Mouse (Mus musculus) hindbrain, embryonic 12.5 days (tissue): ENCODE data around the gene Atp1b3. TPM values are rescaled to one million over a fixed set of nuclear protein-coding genes. Genes with fewer than 3 reads are reported as not detected.
"Not testable (repeated sequence)": the region's sequence is repeated elsewhere in the genome, so short reads cannot be mapped to it uniquely, and the experiment has no call there.

Source experiments
- ATAC-seq: fragments of 200-750 bp; cut with Nextera tagmentation; 2 replicates; pipeline ENCODE4 v1.8.0; 2017; ENCODE audit warnings: moderate TSS enrichment; ENCODE audit not compliant: low FRiP score
- H3K27ac ChIP-seq: fragments of 300-500 bp; sonication (generic); 2 replicates; pipeline ENCODE4 v1.5.1; 2016; ENCODE audit warnings: mild to moderate bottlenecking
- H3K27me3 ChIP-seq: fragments of 300-500 bp; sonication (generic); 2 replicates; pipeline ENCODE4 v1.6.1; 2016; ENCODE audit warnings: mild to moderate bottlenecking
- H3K36me3 ChIP-seq: fragments of 300-500 bp; sonication (generic); 2 replicates; pipeline ENCODE4 v1.6.1; 2016; ENCODE audit warnings: mild to moderate bottlenecking
- H3K4me1 ChIP-seq: fragments of 300-500 bp; sonication (generic); 2 replicates; pipeline ENCODE4 v1.6.1; 2016
- H3K4me2 ChIP-seq: fragments of 300-500 bp; sonication (generic); replicated peaks from 2 replicates; pipeline ENCODE4 v1.6.1; 2016; ENCODE audit warnings: mild to moderate bottlenecking
- H3K4me3 ChIP-seq: fragments of 300-500 bp; sonication (generic); 2 replicates; pipeline ENCODE4 v1.5.1; 2016; ENCODE audit warnings: mild to moderate bottlenecking
- H3K9ac ChIP-seq: fragments of 300-500 bp; sonication (generic); 2 replicates; pipeline ENCODE4 v1.6.1; 2016; ENCODE audit warnings: mild to moderate bottlenecking, moderate library complexity
- H3K9me3 ChIP-seq: fragments of 300-500 bp; sonication (generic); replicated peaks from 2 replicates; pipeline ENCODE4 v1.6.1; 2016; ENCODE audit warnings: mild to moderate bottlenecking
- WGBS: fragments of 180-500 bp; shearing (Covaris S2); methylation state at CpG from one replicate; pipeline ENCODE4 v1.1.7; 2016; 5-methylcytosine and 5-hydroxymethylcytosine counted together
- polyA plus RNA-seq: library from polyadenylated mRNA; unstranded; fragments of >200 nt; fragmentation: Nextera tagmentation; extraction: Ambion mirVana; gene quantifications from 2 replicates; pipeline ENCODE4 v1.2.1, GENCODE M21; 2016

Atp1b3 gene
- 166 and 167 TPM in 2 replicates for polyA plus RNA-seq

- H3K4me3 ChIP-seq = peak within 1 kb of the TSS; percentile 81
- no peaks in the 10 kb centered on the region for H3K27me3 ChIP-seq
- no peaks in the 10 kb centered on the region for H3K9me3 ChIP-seq
- peak within 1 kb of the TSS; percentile 69 for H3K4me2 ChIP-seq
- no peaks in the 10 kb centered on the region for H3K36me3 ChIP-seq
- WGBS = under 1% methylated on average over 50 of the region's 81 CpGs
- H3K27ac ChIP-seq = peak within 1 kb of the TSS; percentile 95
- ATAC-seq = peak; percentile 97
- peaks cover 24% of the 10 kb centered on the region for H3K4me1 ChIP-seq
- peak within 1 kb of the TSS; percentile 92 for H3K9ac ChIP-seq
Measured at GRCm38 (mm10) chr9:96364141-96364838, at the start of gene Atp1b3. Gene Atp1b3 (minus strand): TSS chr9:96364442.

GRCm38 (mm10) chr9:96412821-96413405 is 48.7 kb upstream of the Atp1b3 start:
- Histone ChIP-seq H3K9ac (no peak overlapping the region), H3K4me1 (no peaks in the 10 kb centered on the region), H3K27me3 (no peaks in the 10 kb centered on the region), H3K27ac (no peak overlapping the region), H3K36me3 (no peaks in the 10 kb centered on the region), H3K4me3 (no peak overlapping the region), H3K9me3 (no peaks in the 10 kb centered on the region), H3K4me2 (no peak overlapping the region)
- no peak for ATAC-seq
- 78% methylated on average over 9 of the region's 9 CpGs for WGBS

- no peaks in the 10 kb centered on the region for H3K27me3 ChIP-seq
- no peak overlapping the region for H3K9ac ChIP-seq
- WGBS = 84% methylated on average over 3 of the region's 3 CpGs
- H3K4me3 ChIP-seq = no peak overlapping the region
- no peak overlapping the region for H3K4me2 ChIP-seq
- H3K27ac ChIP-seq = no peak overlapping the region
- no peak for ATAC-seq
- H3K36me3 ChIP-seq = no peaks in the 10 kb centered on the region
- H3K9me3 ChIP-seq = no peaks in the 10 kb centered on the region
- H3K4me1 ChIP-seq = no peaks in the 10 kb centered on the region
Measured at GRCm38 (mm10) chr9:96404312-96404711, 40.1 kb upstream of the Atp1b3 start.

DNA sequence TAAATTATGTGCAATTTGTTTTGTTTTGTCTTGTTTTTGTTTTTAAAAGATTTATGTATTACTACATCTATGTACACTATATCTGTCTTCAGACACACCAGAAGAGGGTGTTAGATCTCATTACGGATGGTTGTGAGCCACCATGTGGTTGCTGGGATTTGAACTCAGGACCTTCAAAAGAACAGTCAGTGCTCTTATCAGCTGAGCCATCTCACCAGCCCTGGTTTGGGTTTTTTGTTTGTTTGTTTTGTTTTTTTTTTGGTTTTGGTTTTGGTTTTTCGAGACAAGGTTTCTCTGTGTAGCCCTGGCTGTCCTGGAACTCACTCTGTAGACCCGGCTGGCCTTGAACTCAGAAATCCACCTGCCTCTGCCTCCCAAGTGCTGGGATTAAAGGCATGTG is 35.7 kb upstream of the Atp1b3 start:
- not testable (repeated sequence) for H3K9me3 ChIP-seq, H3K4me2 ChIP-seq, H3K4me3 ChIP-seq, H3K27me3 ChIP-seq, H3K27ac ChIP-seq, ATAC-seq, H3K4me1 ChIP-seq, H3K9ac ChIP-seq, H3K36me3 ChIP-seq
- 93% methylated on average over 3 of the region's 3 CpGs for WGBS

- ATAC-seq = no peak
- Histone ChIP-seq H3K27ac (no peak overlapping the region), H3K9me3 (no peaks in the 10 kb centered on the region), H3K27me3 (no peaks in the 10 kb centered on the region), H3K4me3 (no peak overlapping the region), H3K4me2 (no peak overlapping the region), H3K9ac (no peak overlapping the region), H3K36me3 (no peaks in the 10 kb centered on the region), H3K4me1 (peaks cover 10% of the 10 kb centered on the region; the same call in 1 of the 2 replicates)
- 72% methylated on average over 6 of the region's 6 CpGs for WGBS
Measured at GRCm38 (mm10) chr9:96399425-96399878, 35.2 kb upstream of the Atp1b3 start.

- H3K36me3 ChIP-seq = no peaks in the 10 kb centered on the region
- 40% methylated on average over 4 of the region's 4 CpGs for WGBS
- no peak for ATAC-seq
Measured at GRCm38 (mm10) chr9:96398614-96399013, 34.4 kb upstream of the Atp1b3 start.

DNA sequence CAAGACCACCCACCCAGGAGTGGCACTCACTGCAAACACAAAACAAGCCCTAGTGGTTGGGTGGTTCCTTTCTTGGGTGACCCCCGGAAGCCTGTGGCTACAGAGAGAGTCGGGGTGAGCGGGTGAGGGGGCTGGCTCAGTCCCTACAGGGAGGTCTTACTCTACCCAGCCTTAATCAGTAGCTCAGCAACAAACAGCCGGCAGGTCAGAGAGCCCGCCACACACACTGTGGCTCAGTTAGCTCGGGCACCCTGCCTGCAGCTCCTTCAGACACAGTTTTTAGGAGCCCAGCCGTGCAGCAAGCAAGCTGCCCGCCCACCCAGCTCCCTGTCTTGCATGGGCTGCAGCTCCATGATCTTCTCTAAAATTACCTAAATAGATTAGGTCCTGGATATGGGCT is 33.9 kb upstream of the Atp1b3 start:
- Histone ChIP-seq H3K4me3 (no peak overlapping the region), H3K9ac (no peak overlapping the region), H3K27me3 (no peaks in the 10 kb centered on the region), H3K4me2 (no peak overlapping the region), H3K9me3 (no peaks in the 10 kb centered on the region), H3K36me3 (no peaks in the 10 kb centered on the region), H3K27ac (no peak overlapping the region), H3K4me1 (peaks cover 10% of the 10 kb centered on the region; the same call in 1 of the 2 replicates)
- ATAC-seq = no peak
- WGBS = 41% methylated on average over 8 of the region's 8 CpGs

More at GRCm38 (mm10) chr9:96398614-96399013, 34.4 kb upstream of the Atp1b3 start:
- Histone ChIP-seq H3K4me3 (no peak overlapping the region), H3K4me1 (peaks cover 10% of the 10 kb centered on the region; the same call in 1 of the 2 replicates), H3K27ac (no peak overlapping the region), H3K9me3 (no peaks in the 10 kb centered on the region), H3K9ac (no peak overlapping the region), H3K4me2 (no peak overlapping the region), H3K27me3 (no peaks in the 10 kb centered on the region)

DNA sequence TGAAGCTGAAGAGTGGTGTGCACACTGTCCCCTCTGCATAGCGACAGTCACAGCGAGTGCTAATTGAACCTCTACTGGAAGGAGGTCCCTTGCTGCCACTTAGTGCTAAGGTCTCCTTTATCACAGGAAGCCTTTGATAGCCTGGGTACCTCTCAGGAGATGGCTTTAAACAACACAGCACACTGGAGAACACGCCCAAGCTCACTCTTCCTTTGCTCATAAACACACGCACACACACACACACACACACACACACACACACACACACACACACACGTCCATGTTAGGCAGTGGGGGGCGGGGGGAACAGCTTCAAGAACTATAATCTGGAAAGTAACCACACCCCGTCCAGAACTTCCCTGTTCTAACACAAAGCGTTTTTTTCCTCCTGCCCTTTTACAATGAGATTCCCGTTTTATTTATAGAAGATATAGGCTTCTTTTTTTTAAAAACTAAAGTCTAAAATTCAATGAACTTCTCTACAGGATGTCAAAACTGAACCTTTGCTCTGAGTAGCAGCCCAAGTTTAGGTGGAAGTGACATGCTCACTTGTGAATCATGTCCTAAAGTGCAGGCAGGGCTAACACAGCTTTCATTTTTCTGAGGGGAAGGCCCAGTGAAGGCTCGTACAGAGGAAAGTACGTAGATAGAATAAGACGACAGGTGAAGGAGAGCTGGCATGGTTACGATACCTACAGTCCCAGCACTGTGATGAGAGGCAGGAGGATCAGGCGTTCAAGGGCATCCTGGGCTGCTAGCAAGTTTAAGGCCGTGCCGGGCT is 30.9 kb upstream of the Atp1b3 start:
- Histone ChIP-seq H3K36me3 (no peaks in the 10 kb centered on the region), H3K9ac (no peak overlapping the region), H3K4me2 (no peak overlapping the region), H3K27ac (no peak overlapping the region), H3K4me1 (peaks cover 10% of the 10 kb centered on the region; the same call in 1 of the 2 replicates), H3K4me3 (no peak overlapping the region), H3K9me3 (no peaks in the 10 kb centered on the region), H3K27me3 (no peaks in the 10 kb centered on the region)
- no peak for ATAC-seq
- WGBS = 77% methylated on average over 16 of the region's 16 CpGs

GRCm38 (mm10) chr9:96393731-96394235 is 29.5 kb upstream of the Atp1b3 start:
- Histone ChIP-seq H3K36me3 (no peaks in the 10 kb centered on the region), H3K4me1 (peaks cover 7% of the 10 kb centered on the region; the same call in 1 of the 2 replicates), H3K9me3 (no peaks in the 10 kb centered on the region), H3K4me2 (no peak overlapping the region), H3K27ac (no peak overlapping the region), H3K27me3 (no peaks in the 10 kb centered on the region), H3K4me3 (no peak overlapping the region), H3K9ac (no peak overlapping the region)
- no peak for ATAC-seq
- WGBS = 81% methylated on average over 2 of the region's 2 CpGs

- ATAC-seq = no peak
- 85% methylated on average over 5 of the region's 5 CpGs for WGBS
- H3K4me3 ChIP-seq = no peak overlapping the region
- H3K27me3 ChIP-seq = no peaks in the 10 kb centered on the region
- peaks cover 2% of the 10 kb centered on the region; the same call in 1 of the 2 replicates for H3K4me1 ChIP-seq
- no peaks in the 10 kb centered on the region for H3K36me3 ChIP-seq
- no peak overlapping the region for H3K4me2 ChIP-seq
- no peaks in the 10 kb centered on the region for H3K9me3 ChIP-seq
- no peak overlapping the region for H3K27ac ChIP-seq
- H3K9ac ChIP-seq = no peak overlapping the region
Measured at GRCm38 (mm10) chr9:96393112-96393511, 28.9 kb upstream of the Atp1b3 start.

GRCm38 (mm10) chr9:96391921-96392320 is 27.7 kb upstream of the Atp1b3 start:
- Histone ChIP-seq H3K36me3 (no peaks in the 10 kb centered on the region), H3K27ac (no peak overlapping the region), H3K9me3 (no peaks in the 10 kb centered on the region), H3K27me3 (no peaks in the 10 kb centered on the region), H3K9ac (no peak overlapping the region), H3K4me2 (no peak overlapping the region), H3K4me3 (no peak overlapping the region), H3K4me1 (no peaks in the 10 kb centered on the region)
- no peak for ATAC-seq
- 85% methylated on average over 1 of the region's 1 CpGs for WGBS
